Mouse (Mus musculus) liver (tissue): ENCODE measurements around the gene Mis18bp1.
"Not testable (repeated sequence)": the region's sequence is repeated elsewhere in the genome, so short reads cannot be mapped to it uniquely, and the experiment has no call there.

Experiments used
- DNase-seq: peaks from one replicate; pipeline ENCODE4 v3.0.0-alpha.2; 2020; ENCODE audit warnings: mixed read lengths

The Mis18bp1 gene

GRCm38 (mm10) chr12:65172021-65172951 lies at the start of gene Mis18bp1:
TSS of gene Mis18bp1 (minus strand) at chr12:65172604.
- peak; percentile 96 for DNase-seq

DNA sequence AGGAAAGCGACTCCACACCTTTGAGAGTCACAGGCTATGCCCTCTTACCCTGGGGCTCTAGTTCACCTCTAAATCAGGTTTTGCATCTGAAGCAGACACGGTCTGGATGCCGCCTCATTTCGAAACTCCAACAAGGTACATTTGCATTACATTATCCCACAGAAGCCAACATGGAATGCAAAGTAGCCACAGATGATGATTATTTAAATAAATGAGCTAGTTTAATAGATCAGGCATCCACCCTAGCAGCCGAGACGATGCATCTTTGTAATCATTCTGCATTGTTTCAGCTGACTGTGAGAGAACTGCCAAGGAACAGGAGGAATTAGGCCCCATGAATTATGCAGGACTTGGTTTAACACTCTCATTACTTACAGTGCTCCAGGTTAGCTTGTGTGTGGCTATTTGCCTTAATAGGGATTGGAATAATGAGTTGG lies 44.0 kb upstream of the Mis18bp1 start:
- DNase-seq, result no peak

DNA sequence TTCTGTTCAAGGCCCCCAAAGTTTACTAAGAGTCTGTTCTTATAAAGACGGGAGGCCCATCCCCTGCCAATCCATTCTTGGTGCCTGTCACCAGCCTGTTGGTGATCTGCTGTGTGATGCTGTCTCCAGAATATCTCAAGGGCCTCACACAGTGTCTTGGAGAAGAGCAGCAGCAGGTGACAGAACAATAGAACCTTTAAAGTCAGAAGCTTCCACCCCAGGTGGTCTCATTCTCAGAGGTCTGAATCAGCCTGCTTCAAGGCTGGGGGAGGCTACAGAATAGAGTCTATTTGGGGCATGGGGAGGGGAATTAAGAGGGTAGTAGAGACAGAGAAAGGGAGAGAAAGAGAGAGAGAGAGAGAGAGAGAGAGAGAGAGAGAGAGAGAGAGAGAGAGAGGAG lies 34.0 kb upstream of the Mis18bp1 start:
- no peak for DNase-seq

- no peak for DNase-seq
Measured at GRCm38 (mm10) chr12:65201812-65202211, 29.4 kb upstream of the Mis18bp1 start.

GRCm38 (mm10) chr12:65194003-65194530 lies 21.7 kb upstream of the Mis18bp1 start:
- no peak for DNase-seq

DNA sequence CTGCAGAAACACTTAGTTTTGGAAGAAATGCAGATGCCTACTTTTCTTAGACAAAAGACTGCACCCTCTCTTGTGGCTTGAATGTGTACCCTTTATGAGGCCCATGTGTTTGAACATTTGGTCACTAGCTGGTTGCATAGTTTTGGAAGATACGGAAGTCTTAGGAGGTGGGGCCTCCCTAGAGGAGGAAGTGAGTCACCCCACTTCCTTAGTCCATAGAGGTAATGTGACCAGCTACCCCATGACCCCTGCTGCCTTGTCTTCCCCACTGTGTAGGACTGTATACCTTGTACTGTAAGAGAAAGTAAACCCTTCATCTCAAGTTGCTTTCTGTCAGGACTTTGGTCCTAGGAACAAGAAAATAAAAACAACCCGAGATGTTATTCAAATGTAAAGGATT lies 16.8 kb upstream of the Mis18bp1 start:
- no peak for DNase-seq

GRCm38 (mm10) chr12:65187365-65187764 lies 15.0 kb upstream of the Mis18bp1 start:
- DNase-seq, result no peak

GRCm38 (mm10) chr12:65173736-65174135 lies 1.3 kb upstream of the Mis18bp1 start:
- DNase-seq, result no peak

GRCm38 (mm10) chr12:65172959-65173358 lies 555 bp upstream of the Mis18bp1 start:
- DNase-seq, result peak; percentile 62

- DNase-seq, result not testable (repeated sequence)
Measured at GRCm38 (mm10) chr12:65136121-65136520, 36.3 kb downstream of the Mis18bp1 start.

- no peak for DNase-seq
Measured at GRCm38 (mm10) chr12:65119451-65119850, 53.0 kb downstream of the Mis18bp1 start.

DNA sequence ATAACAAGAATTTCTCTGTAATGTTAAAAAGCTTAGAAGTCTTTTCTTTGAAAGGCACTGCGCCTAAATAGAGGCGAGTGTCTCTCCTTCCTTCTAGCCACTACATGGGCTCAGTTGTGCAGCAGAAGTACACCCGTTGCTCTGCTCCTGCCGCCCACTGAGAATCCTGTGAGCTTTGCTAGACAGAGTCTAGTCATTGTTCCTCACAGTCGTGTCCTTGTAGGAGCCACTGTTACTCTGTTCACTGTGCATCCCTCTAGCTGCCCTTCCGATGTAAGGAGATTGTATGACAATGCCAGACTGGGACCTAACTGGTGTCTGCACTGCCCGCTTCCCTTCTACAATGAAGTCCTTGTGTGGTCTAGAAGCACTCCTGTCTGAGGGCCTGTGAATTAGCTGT lies 53.4 kb downstream of the Mis18bp1 start:
- DNase-seq, result no peak

GRCm38 (mm10) chr12:65114978-65115377 lies 57.4 kb downstream of the Mis18bp1 start:
- DNase-seq, result not testable (repeated sequence)

- DNase-seq, result no peak
Measured at GRCm38 (mm10) chr12:65113925-65114324, 58.5 kb downstream of the Mis18bp1 start.

- DNase-seq, result no peak
Measured at GRCm38 (mm10) chr12:65112811-65113210, 59.6 kb downstream of the Mis18bp1 start.

GRCm38 (mm10) chr12:65111503-65111902 lies 60.9 kb downstream of the Mis18bp1 start:
- no peak for DNase-seq

GRCm38 (mm10) chr12:65108746-65109145 lies 63.7 kb downstream of the Mis18bp1 start:
- no peak for DNase-seq
